Mouse (Mus musculus) neural tube, embryonic 15.5 days (tissue): ENCODE results near the gene Srgn. TPM values are rescaled to one million over a fixed set of nuclear protein-coding genes. Genes with fewer than 3 reads are reported as not detected.
"Not testable (repeated sequence)": the region's sequence is repeated elsewhere in the genome, so short reads cannot be mapped to it uniquely, and the experiment has no call there.

ENCODE experiments used
- ATAC-seq: fragments of 200-750 bp; cut with Nextera tagmentation; 2 replicates; pipeline ENCODE4 v1.8.0; 2017; ENCODE audit warnings: mild to moderate bottlenecking, moderate TSS enrichment, moderate library complexity; ENCODE audit not compliant: low FRiP score
- H3K27ac ChIP-seq: fragments of 300-500 bp; sonication (generic); replicated peaks from 2 replicates; pipeline ENCODE4 v1.5.1; 2015; ENCODE audit warnings: mild to moderate bottlenecking, inconsistent platforms
- H3K27me3 ChIP-seq: fragments of 300-500 bp; sonication (generic); replicated peaks from 2 replicates; pipeline ENCODE4 v1.6.1; 2015; ENCODE audit warnings: inconsistent platforms
- H3K36me3 ChIP-seq: fragments of 300-500 bp; sonication (generic); 2 replicates; pipeline ENCODE4 v1.6.1; 2015; ENCODE audit warnings: inconsistent platforms
- H3K4me1 ChIP-seq: fragments of 300-500 bp; sonication (generic); 2 replicates; pipeline ENCODE4 v1.6.1; 2015; ENCODE audit warnings: inconsistent platforms
- H3K4me2 ChIP-seq: fragments of 300-500 bp; sonication (generic); 2 replicates; pipeline ENCODE4 v1.6.1; 2015; ENCODE audit warnings: inconsistent platforms, mild to moderate bottlenecking, moderate library complexity
- H3K4me3 ChIP-seq: fragments of 300-500 bp; sonication (generic); replicated peaks from 2 replicates; pipeline ENCODE4 v1.5.1; 2015; ENCODE audit warnings: mild to moderate bottlenecking, inconsistent platforms
- H3K9ac ChIP-seq: fragments of 300-500 bp; sonication (generic); replicated peaks from 2 replicates; pipeline ENCODE4 v1.6.1; 2015; ENCODE audit warnings: mild to moderate bottlenecking, inconsistent platforms
- H3K9me3 ChIP-seq: fragments of 300-500 bp; sonication (generic); replicated peaks from 2 replicates; pipeline ENCODE4 v1.6.1; 2016; ENCODE audit warnings: inconsistent platforms
- WGBS: fragments of 180-500 bp; shearing (Covaris S2); methylation state at CpG from one replicate; pipeline ENCODE4 v1.1.7; 2015; ENCODE audit warnings: mixed read lengths; 5-methylcytosine and 5-hydroxymethylcytosine counted together
- polyA plus RNA-seq: library from polyadenylated mRNA; unstranded; fragments of >200 nt; fragmentation: Nextera tagmentation; extraction: Ambion mirVana; gene quantifications from 2 replicates; pipeline ENCODE4 v1.2.1, GENCODE M21; 2015

The Srgn gene
- polyA plus RNA-seq, 1 experiment from 2014 or later = 10.1 TPM

DNA sequence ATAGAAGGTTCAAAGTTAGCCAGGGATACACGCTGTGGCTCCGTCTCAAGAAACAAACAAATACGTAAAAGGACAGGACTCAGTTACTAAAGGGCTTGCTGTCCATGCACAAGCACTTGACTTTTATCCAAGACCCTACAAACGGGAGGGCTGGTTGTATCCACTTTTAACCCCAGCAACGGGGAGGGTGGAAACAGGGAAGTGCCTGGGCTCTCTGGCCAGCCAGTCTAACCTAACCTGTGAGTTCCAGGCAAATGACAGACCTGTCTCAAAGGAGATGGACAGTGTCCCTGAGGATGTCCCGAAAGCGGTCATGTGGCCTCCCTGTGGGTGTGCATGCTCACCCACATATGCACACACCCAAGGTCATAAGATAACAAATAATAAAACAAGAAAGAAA lies 25.3 kb downstream of the Srgn start:
- Histone ChIP-seq H3K27ac (no peak overlapping the region), H3K9ac (no peak overlapping the region), H3K36me3 (no peaks in the 10 kb centered on the region), H3K4me3 (no peak overlapping the region), H3K27me3 (0 out of 2 replicates have a peak, but pooled peaks cover 3% of the 10 kb centered on the region), H3K4me1 (no peaks in the 10 kb centered on the region), H3K4me2 (no peak overlapping the region), H3K9me3 (no peaks in the 10 kb centered on the region)
- 82% methylated on average over 7 of the region's 7 CpGs for WGBS
- ATAC-seq = no peak

- Histone ChIP-seq H3K4me3 (no peak overlapping the region), H3K4me2 (no peak overlapping the region), H3K4me1 (no peaks in the 10 kb centered on the region), H3K27ac (no peak overlapping the region), H3K9me3 (no peaks in the 10 kb centered on the region), H3K9ac (no peak overlapping the region), H3K27me3 (0 out of 2 replicates have a peak, but pooled peaks cover 2% of the 10 kb centered on the region), H3K36me3 (no peaks in the 10 kb centered on the region)
- WGBS = 91% methylated on average over 9 of the region's 9 CpGs
- ATAC-seq = no peak
These were observed 26.2 kb downstream of the Srgn start for GRCm38 (mm10) chr10:62500916-62501615.

GRCm38 (mm10) chr10:62500088-62500915 lies 26.9 kb downstream of the Srgn start:
- H3K36me3 ChIP-seq = no peaks in the 10 kb centered on the region
- H3K4me1 ChIP-seq = no peaks in the 10 kb centered on the region
- H3K27me3 ChIP-seq = no peaks in the 10 kb centered on the region
- WGBS = 29% methylated on average over 15 of the region's 15 CpGs
- H3K9ac ChIP-seq = 0 out of 2 replicates have a peak overlapping the region, but pooled peaks have one; percentile 1
- no peak overlapping the region for H3K4me3 ChIP-seq
- no peaks in the 10 kb centered on the region for H3K9me3 ChIP-seq
- no peak overlapping the region for H3K27ac ChIP-seq
- peak overlapping the region; percentile 45 for H3K4me2 ChIP-seq
- ATAC-seq = peak; percentile 73

DNA sequence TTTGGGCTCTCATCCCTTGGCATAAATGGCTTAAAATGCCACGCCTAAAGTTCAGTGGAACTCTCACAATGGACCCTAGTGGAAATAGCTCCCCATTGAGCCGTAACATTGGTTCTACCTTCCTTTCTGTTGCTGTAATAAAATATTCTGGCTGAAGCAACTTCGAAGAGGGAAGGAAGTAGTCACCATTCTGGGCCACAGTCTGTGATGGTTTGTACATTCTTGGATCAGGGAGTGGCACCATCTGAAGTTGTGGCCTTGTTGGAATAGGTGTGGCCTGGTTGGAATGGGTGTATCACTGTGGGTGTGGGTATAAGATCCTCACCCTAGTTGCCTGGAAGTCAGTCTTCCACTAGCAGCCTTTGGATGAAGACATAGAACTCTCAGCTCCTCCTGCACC lies 35.6 kb downstream of the Srgn start:
- ATAC-seq = not testable (repeated sequence)
- 76% methylated on average over 3 of the region's 3 CpGs for WGBS

GRCm38 (mm10) chr10:62488266-62488665 lies 39.0 kb downstream of the Srgn start:
- Histone ChIP-seq H3K27me3 (no peaks in the 10 kb centered on the region), H3K4me1 (peaks cover 27% of the 10 kb centered on the region), H3K9me3 (no peaks in the 10 kb centered on the region), H3K4me3 (no peak overlapping the region), H3K9ac (no peak overlapping the region), H3K36me3 (no peaks in the 10 kb centered on the region), H3K4me2 (no peak overlapping the region), H3K27ac (no peak overlapping the region)
- WGBS = 24% methylated on average over 1 of the region's 1 CpGs
- no peak for ATAC-seq

More for the DNA sequence above, 35.6 kb downstream of the Srgn start:
- H3K27ac ChIP-seq, H3K4me3 ChIP-seq, H3K4me2 ChIP-seq, H3K9me3 ChIP-seq, H3K27me3 ChIP-seq, H3K4me1 ChIP-seq, H3K9ac ChIP-seq, H3K36me3 ChIP-seq: not testable (repeated sequence)

DNA sequence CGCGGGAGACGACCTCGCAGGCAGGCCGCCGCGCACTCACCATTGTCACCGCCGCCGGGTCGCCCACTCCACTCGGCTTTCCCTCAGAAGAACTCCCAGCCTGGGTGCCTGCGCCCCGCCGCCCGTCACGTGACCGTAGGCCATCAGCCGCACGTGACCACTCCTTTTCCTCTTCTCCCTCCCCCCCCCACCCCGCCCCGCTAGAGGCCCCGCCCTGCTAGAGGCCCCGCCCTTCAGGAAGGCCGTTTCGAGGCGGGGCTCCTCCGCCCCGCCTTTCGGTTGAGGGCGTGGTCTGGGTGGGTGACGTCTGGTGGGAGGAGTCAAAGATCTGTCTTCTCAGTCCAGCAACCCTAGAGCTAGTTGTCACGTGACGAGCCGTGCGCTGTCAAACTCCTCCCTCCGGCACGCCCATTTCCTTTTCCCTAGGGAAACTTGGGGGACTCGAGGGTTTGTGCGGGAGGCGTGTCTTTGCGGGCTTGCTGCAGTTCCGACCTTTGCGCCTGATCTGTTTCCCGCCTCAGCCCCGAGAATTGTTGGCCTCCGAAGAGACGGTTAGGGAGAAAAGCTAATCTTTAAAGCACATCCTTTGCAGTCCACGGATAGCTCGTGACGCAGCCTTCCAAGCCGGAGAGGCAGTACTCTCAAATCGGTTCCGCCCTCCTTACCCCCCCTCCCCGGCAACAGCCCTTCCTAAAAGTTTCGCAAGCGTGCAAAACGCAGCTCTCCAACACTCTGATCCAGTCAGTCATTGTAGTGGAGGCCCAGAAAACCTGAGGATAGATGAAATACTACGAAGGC lies 40.4 kb downstream of the Srgn start, which contains the start of gene Vps26a:
TSS of gene Vps26a (minus strand) at position 188 of the 798 bp plus-strand sequence.
- peaks cover 27% of the 10 kb centered on the region for H3K4me1 ChIP-seq
- no peaks in the 10 kb centered on the region for H3K9me3 ChIP-seq
- peak within 1 kb of the TSS; percentile 80 for H3K4me2 ChIP-seq
- no peaks in the 10 kb centered on the region for H3K27me3 ChIP-seq
- WGBS = under 1% methylated on average over 59 of the region's 59 CpGs
- ATAC-seq = peak; percentile 90
- peak within 1 kb of the TSS; percentile 78 for H3K4me3 ChIP-seq
- peak within 1 kb of the TSS; percentile 77 for H3K9ac ChIP-seq
- peak within 1 kb of the TSS; percentile 84 for H3K27ac ChIP-seq
- H3K36me3 ChIP-seq = no peaks in the 10 kb centered on the region

DNA sequence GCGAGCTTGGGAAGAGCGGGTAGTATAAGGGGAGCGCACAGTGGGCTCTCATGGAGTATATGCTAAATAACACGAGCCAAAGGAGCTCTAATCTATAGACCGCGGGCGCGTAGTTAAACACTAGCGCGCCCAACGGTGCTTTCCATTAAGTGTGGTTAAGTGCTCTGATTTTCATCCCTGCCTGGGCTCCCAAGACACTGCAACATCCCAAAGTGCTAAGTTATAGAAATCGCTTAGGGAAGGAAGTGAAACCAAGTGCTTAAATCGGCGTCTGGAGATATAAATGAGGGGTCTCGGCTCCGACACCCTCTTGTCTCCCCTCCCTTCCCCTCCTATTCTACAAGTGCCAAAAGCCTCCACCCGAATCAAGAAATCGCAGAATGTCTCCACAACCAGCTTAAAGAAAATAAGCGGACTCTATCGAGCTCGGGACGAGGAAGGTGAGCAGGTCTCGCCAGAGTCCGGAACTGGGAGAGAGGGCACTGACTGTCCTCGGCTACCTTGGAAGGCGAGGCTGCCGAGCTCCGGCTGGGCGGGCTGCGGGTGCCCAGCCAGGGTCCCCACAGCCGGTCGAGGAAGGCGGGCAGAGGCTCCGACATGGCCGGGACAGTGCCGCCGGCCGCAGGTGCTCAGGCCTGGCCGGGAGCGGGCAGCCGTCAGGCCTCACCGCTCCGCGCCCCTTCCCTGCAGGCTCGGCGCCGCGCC lies 41.2 kb downstream of the Srgn start:
- peak overlapping the region; percentile 78 for H3K4me3 ChIP-seq
- peak overlapping the region; percentile 80 for H3K4me2 ChIP-seq
- ATAC-seq = peak; percentile 81
- peak overlapping the region; percentile 84 for H3K27ac ChIP-seq
- H3K36me3 ChIP-seq = no peaks in the 10 kb centered on the region
- under 1% methylated on average over 39 of the region's 48 CpGs for WGBS
- no peaks in the 10 kb centered on the region for H3K27me3 ChIP-seq
- H3K9me3 ChIP-seq = no peaks in the 10 kb centered on the region
- peak overlapping the region; percentile 77 for H3K9ac ChIP-seq
- H3K4me1 ChIP-seq = peaks cover 27% of the 10 kb centered on the region

GRCm38 (mm10) chr10:62481108-62481852 lies 46.0 kb downstream of the Srgn start:
- no peak for ATAC-seq

GRCm38 (mm10) chr10:62476980-62477379 lies 50.3 kb downstream of the Srgn start:
- Histone ChIP-seq H3K27ac (no peak overlapping the region), H3K36me3 (peaks cover 7% of the 10 kb centered on the region; the same call in 1 of the 2 replicates), H3K9me3 (no peaks in the 10 kb centered on the region), H3K4me3 (no peak overlapping the region), H3K9ac (no peak overlapping the region), H3K4me2 (no peak overlapping the region), H3K4me1 (no peaks in the 10 kb centered on the region), H3K27me3 (no peaks in the 10 kb centered on the region)
- 77% methylated on average over 2 of the region's 2 CpGs for WGBS
- ATAC-seq = no peak

More at GRCm38 (mm10) chr10:62481108-62481852, 46.0 kb downstream of the Srgn start:
- WGBS = 58% methylated on average over 7 of the region's 7 CpGs
- Histone ChIP-seq H3K9ac (no peak overlapping the region), H3K27me3 (no peaks in the 10 kb centered on the region), H3K4me3 (no peak overlapping the region), H3K4me1 (peaks cover 19% of the 10 kb centered on the region), H3K27ac (no peak overlapping the region), H3K9me3 (no peaks in the 10 kb centered on the region), H3K4me2 (no peak overlapping the region), H3K36me3 (peaks cover 7% of the 10 kb centered on the region; the same call in 1 of the 2 replicates)

- Histone ChIP-seq H3K27ac (no peak overlapping the region), H3K4me2 (no peak overlapping the region), H3K4me3 (no peak overlapping the region), H3K27me3 (no peaks in the 10 kb centered on the region), H3K9ac (no peak overlapping the region), H3K4me1 (no peaks in the 10 kb centered on the region), H3K9me3 (no peaks in the 10 kb centered on the region), H3K36me3 (peaks cover 7% of the 10 kb centered on the region; the same call in 1 of the 2 replicates)
- WGBS = 91% methylated on average over 10 of the region's 10 CpGs
- ATAC-seq = no peak
These were observed 52.3 kb downstream of the Srgn start for GRCm38 (mm10) chr10:62474944-62475343.
